ENCODE assay signal across 10 mouse cellular contexts in genomic region chr11:88307616-88308543, GRCm38 (mm10). TPM values are rescaled to one million over a fixed set of nuclear protein-coding genes. Genes with fewer than 3 reads are reported as not detected.
A peak's percentile ranks its signal among the peaks of the same experiment; 100 is the strongest.
DNase-seq lines count a peak whose midpoint lies in the region; ATAC-seq and TF ChIP-seq lines count a peak whose summit lies in the region.
"Had no signal": no experiment of that assay in that cellular context is flagged by ENCODE, and none has a peak within 500 bp of the region (broad histone marks: within the 10 kb centered on the region; RNA-seq: fewer than 3 reads in every experiment).

No protein-coding gene starts in this region.

- no peak for DNase-seq in forebrain, postnatal 0 days
- no peak for DNase-seq in urinary bladder, postnatal 10 days (ENCODE audit: low spot score)
- DNase-seq in layer of hippocampus, adult 11-12 months (ENCODE audit: low spot score), result no peak
- no peak for DNase-seq in urinary bladder, postnatal 14 days (ENCODE audit: low spot score)
- DNase-seq: heart, postnatal 10 days had no signal

- no peaks in the 10 kb centered on the region for H3K9me3 ChIP-seq in forebrain, postnatal 0 days (ENCODE audit: low read length)
- no peaks in the 10 kb centered on the region for H3K9me3 ChIP-seq in forebrain, embryonic 16.5 days (ENCODE audit: control insufficient read depth, low read length)
- no peaks in the 10 kb centered on the region for H3K9me3 ChIP-seq in neural tube, embryonic 12.5 days
- no peaks in the 10 kb centered on the region for H3K9me3 ChIP-seq in neural tube, embryonic 15.5 days (replicated peaks)
- H3K9me3 ChIP-seq in intestine, embryonic 15.5 days, result no peaks in the 10 kb centered on the region

- whole genome bisulfite sequencing in forebrain, postnatal 0 days, result 82% methylated on average over 14 of the region's 14 CpGs
- 85% methylated on average over 14 of the region's 14 CpGs for WGBS in forebrain, embryonic 16.5 days
- 83% methylated on average over 14 of the region's 14 CpGs for whole genome bisulfite sequencing in neural tube, embryonic 12.5 days
- 84% methylated on average over 14 of the region's 14 CpGs for WGBS in neural tube, embryonic 15.5 days
- 79% methylated on average over 14 of the region's 14 CpGs for WGBS in intestine, embryonic 15.5 days

- TF ChIP-seq CTCF in forebrain, postnatal 0 days (IDR thresholded peaks at IDR 0.05; ENCODE audit: low read depth), result peak; percentile 39; the same call in 1 of the 2 replicates

- no peaks in the 10 kb centered on the region for H3K36me3 ChIP-seq in forebrain, postnatal 0 days (ENCODE audit: insufficient read depth)
- H3K36me3 ChIP-seq in forebrain, embryonic 16.5 days (ENCODE audit: control insufficient read depth, insufficient read depth), result no peaks in the 10 kb centered on the region
- no peaks in the 10 kb centered on the region for H3K36me3 ChIP-seq in neural tube, embryonic 12.5 days
- no peaks in the 10 kb centered on the region for H3K36me3 ChIP-seq in neural tube, embryonic 15.5 days
- H3K36me3 ChIP-seq in intestine, embryonic 15.5 days, result no peaks in the 10 kb centered on the region

- no peak overlapping the region for H3K4me3 ChIP-seq in forebrain, postnatal 0 days (ENCODE audit: low read depth, low read length)
- H3K4me3 ChIP-seq in forebrain, embryonic 16.5 days (replicated peaks; ENCODE audit: low read length), result no peak overlapping the region
- no peak overlapping the region for H3K4me3 ChIP-seq in neural tube, embryonic 12.5 days
- no peak overlapping the region for H3K4me3 ChIP-seq in neural tube, embryonic 15.5 days (replicated peaks)
- H3K4me3 ChIP-seq in intestine, embryonic 15.5 days (replicated peaks), result no peak overlapping the region

- no peaks in the 10 kb centered on the region for H3K27me3 ChIP-seq in forebrain, postnatal 0 days (ENCODE audit: insufficient read depth, low read length)
- H3K27me3 ChIP-seq in forebrain, embryonic 16.5 days (replicated peaks; ENCODE audit: control insufficient read depth, insufficient read depth, low read length), result no peaks in the 10 kb centered on the region
- no peaks in the 10 kb centered on the region for H3K27me3 ChIP-seq in neural tube, embryonic 12.5 days (replicated peaks)
- no peaks in the 10 kb centered on the region for H3K27me3 ChIP-seq in neural tube, embryonic 15.5 days (replicated peaks)
- no peaks in the 10 kb centered on the region for H3K27me3 ChIP-seq in intestine, embryonic 15.5 days (replicated peaks)
- H3K27me3 ChIP-seq: Patski had no signal

- no peak for ATAC-seq in forebrain, postnatal 0 days
- ATAC-seq in forebrain, embryonic 16.5 days, result no peak
- ATAC-seq in neural tube, embryonic 12.5 days (ENCODE audit: low FRiP score, low read depth), result no peak
- ATAC-seq in neural tube, embryonic 15.5 days (ENCODE audit: low FRiP score), result no peak
- ATAC-seq in intestine, embryonic 15.5 days, result peak; percentile 59; the same call in 1 of the 2 replicates
- ATAC-seq: Patski had no signal

- H3K4me1 ChIP-seq in forebrain, postnatal 0 days (ENCODE audit: insufficient read depth), result no peaks in the 10 kb centered on the region
- peaks cover 8% of the 10 kb centered on the region; the same call in 1 of the 2 replicates for H3K4me1 ChIP-seq in forebrain, embryonic 16.5 days (replicated peaks; ENCODE audit: control insufficient read depth, insufficient read depth, low read length)
- peaks cover 52% of the 10 kb centered on the region for H3K4me1 ChIP-seq in neural tube, embryonic 12.5 days
- peaks cover 20% of the 10 kb centered on the region for H3K4me1 ChIP-seq in neural tube, embryonic 15.5 days
- H3K4me1 ChIP-seq in intestine, embryonic 15.5 days (replicated peaks), result no peaks in the 10 kb centered on the region

- H3K4me2 ChIP-seq in forebrain, postnatal 0 days (ENCODE audit: low read depth), result no peak overlapping the region
- no peak overlapping the region for H3K4me2 ChIP-seq in forebrain, embryonic 16.5 days (ENCODE audit: low read length)
- H3K4me2 ChIP-seq in neural tube, embryonic 12.5 days (replicated peaks), result no peak overlapping the region
- H3K4me2 ChIP-seq in neural tube, embryonic 15.5 days, result no peak overlapping the region
- no peak overlapping the region for H3K4me2 ChIP-seq in intestine, embryonic 15.5 days (replicated peaks)

- H3K27ac ChIP-seq in forebrain, postnatal 0 days (ENCODE audit: low read depth, low read length), result no peak overlapping the region
- no peak overlapping the region for H3K27ac ChIP-seq in forebrain, embryonic 16.5 days (ENCODE audit: low read length)
- H3K27ac ChIP-seq in neural tube, embryonic 12.5 days, result 0 out of 2 replicates have a peak overlapping the region, but pooled peaks have one; percentile 29
- H3K27ac ChIP-seq in neural tube, embryonic 15.5 days (replicated peaks), result no peak overlapping the region
- no peak overlapping the region for H3K27ac ChIP-seq in intestine, embryonic 15.5 days

- no peak overlapping the region for H3K9ac ChIP-seq in forebrain, postnatal 0 days
- H3K9ac ChIP-seq in forebrain, embryonic 16.5 days (replicated peaks; ENCODE audit: low read depth, low read length), result no peak overlapping the region
- H3K9ac ChIP-seq in neural tube, embryonic 12.5 days, result no peak overlapping the region
- H3K9ac ChIP-seq in neural tube, embryonic 15.5 days (replicated peaks), result no peak overlapping the region
- H3K9ac ChIP-seq in intestine, embryonic 15.5 days, result no peak overlapping the region

RNA-seq across cellular contexts. Expression of gene Ccdc182, which starts 14.0 kb away (rescaled TPM):
- not detected in 2 replicates for total RNA-seq in forebrain, postnatal 0 days (2014; rRNA removed)
- not detected in 2 replicates for polyA plus RNA-seq in forebrain, postnatal 0 days (2015; fragmentation: Nextera tagmentation; extraction: Ambion mirVana)
- not detected in 2 replicates for polyA plus RNA-seq in forebrain, embryonic 16.5 days (2015; fragmentation: Nextera tagmentation; extraction: Ambion mirVana)
- polyA plus RNA-seq in neural tube, embryonic 12.5 days (2016; fragmentation: Nextera tagmentation; extraction: Ambion mirVana), result 11.4 and 14.5 TPM in 2 replicates
- 0.13 and 0.15 TPM in 2 replicates for polyA plus RNA-seq in neural tube, embryonic 15.5 days (2015; fragmentation: Nextera tagmentation; extraction: Ambion mirVana)
- not detected in 2 replicates for polyA plus RNA-seq in intestine, embryonic 15.5 days (2015; fragmentation: Nextera tagmentation; extraction: Ambion mirVana)
- total RNA-seq: heart, postnatal 10 days had no signal
- polyA plus RNA-seq: Patski had no signal

Comparison
In these comparisons a context has a peak if more than half of its experiments do, and no peak if none do; other contexts are left out.
1. RNA of gene Ccdc182, which starts 14.0 kb away (polyA plus RNA-seq): 11.4 to 14.5 TPM in neural tube, embryonic 12.5 days; 0.13 to 0.15 TPM in neural tube, embryonic 15.5 days, not detected in intestine, embryonic 15.5 days, not detected in forebrain, postnatal 0 days and not detected in forebrain, embryonic 16.5 days; every median in the first group is over 10 times any median in the second.